Mouse (Mus musculus) liver, embryonic 14.5 days (tissue): Measurements from ENCODE around the gene Tmem169.
A peak's percentile ranks its signal among the peaks of the same experiment; 100 is the strongest.

ENCODE experiments used
- CTCF ChIP-seq: IDR thresholded peaks from 2 replicates; pipeline ENCODE4 v1.5.1; 2016; ENCODE audit warnings: antibody characterized with exemption, low read depth, control low read depth
- EP300 ChIP-seq: IDR thresholded peaks from 2 replicates; pipeline ENCODE4 v1.6.1; 2016; ENCODE audit warnings: antibody characterized with exemption, low read depth

GRCm38 (mm10) chr1:72254545-72255061, 29.6 kb upstream of the Tmem169 start:
- TF ChIP-seq EP300 = no peak
- TF ChIP-seq CTCF = peak; percentile 32; the same call in 1 of the 2 replicates
